Mouse (Mus musculus) bone marrow, adult 2 months (tissue): ENCODE data around the gene Olfr1357. TPM values are rescaled to one million over a fixed set of nuclear protein-coding genes. Genes with fewer than 3 reads are reported as not detected.

ENCODE experiments used
- H3K27ac ChIP-seq: fragments of 200-500 bp; 2 replicates; pipeline ENCODE4 v1.5.1; 2012; ENCODE audit warnings: low read depth, mild to moderate bottlenecking, control low read depth, inconsistent platforms, low read length; ENCODE audit not compliant: control insufficient read depth, poor library complexity, insufficient read depth
- H3K4me1 ChIP-seq: fragments of 200-500 bp; 2 replicates; pipeline ENCODE4 v1.6.1; 2011; ENCODE audit warnings: low read length; ENCODE audit not compliant: control insufficient read depth, insufficient read depth
- H3K4me3 ChIP-seq: fragments of 200-500 bp; replicated peaks from 2 replicates; pipeline ENCODE3; 2011; ENCODE audit warnings: mild to moderate bottlenecking, low read depth, low read length, control low read depth; ENCODE audit not compliant: control insufficient read depth
- CTCF ChIP-seq: fragments of 200-500 bp; IDR thresholded peaks from 2 replicates; pipeline ENCODE4 v1.5.1; 2011; ENCODE audit warnings: low read length, control low read depth; ENCODE audit not compliant: control insufficient read depth, insufficient read depth
- POLR2A ChIP-seq: fragments of 200-500 bp; IDR thresholded peaks from 2 replicates; pipeline ENCODE4 v1.6.1; 2011; ENCODE audit warnings: low read depth, mild to moderate bottlenecking, control low read depth, low read length, borderline replicate concordance; ENCODE audit not compliant: control insufficient read depth
- WGBS: fragments of 180-500 bp; shearing (Covaris S2); methylation state at CpG from one replicate; pipeline ENCODE4 v1.1.7; 2018; 5-methylcytosine and 5-hydroxymethylcytosine counted together
- polyA plus RNA-seq: library from polyadenylated mRNA; stranded (reverse); fragments of >200 nt; gene quantifications from 2 replicates; pipeline ENCODE4 v1.2.4, GENCODE M21; 2011; ENCODE audit warnings: low replicate concordance; ENCODE audit not compliant: missing spikeins, insufficient read depth, insufficient read length

Olfr1357 gene
- polyA plus RNA-seq, 1 experiment = not detected

DNA sequence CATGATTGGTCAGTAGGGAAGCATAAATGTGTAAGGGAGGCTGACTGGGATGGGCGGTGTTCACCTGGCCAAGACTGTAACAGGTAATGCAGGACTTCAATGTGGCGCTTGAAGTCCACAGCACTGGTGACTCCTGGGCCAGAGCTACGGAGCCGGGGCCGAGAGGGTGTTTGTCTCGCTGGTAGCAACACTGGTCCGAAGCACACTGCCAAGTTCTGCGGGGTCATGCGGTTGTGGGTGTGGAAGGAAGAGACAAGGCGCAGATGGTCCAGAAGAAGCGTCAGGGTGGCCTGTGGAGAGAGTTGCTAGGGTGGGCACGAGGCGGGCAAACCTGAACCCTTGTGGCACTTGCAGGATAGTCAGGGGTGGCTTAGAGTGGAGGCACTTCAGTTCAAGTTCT lies 31.8 kb downstream of the Olfr1357 start:
- Histone ChIP-seq H3K27ac (no peak overlapping the region), H3K4me1 (no peaks in the 10 kb centered on the region), H3K4me3 (no peak overlapping the region)
- 83% methylated on average over 13 of the region's 13 CpGs for WGBS
- no peak for TF ChIP-seq CTCF
- no peak for TF ChIP-seq POLR2A

DNA sequence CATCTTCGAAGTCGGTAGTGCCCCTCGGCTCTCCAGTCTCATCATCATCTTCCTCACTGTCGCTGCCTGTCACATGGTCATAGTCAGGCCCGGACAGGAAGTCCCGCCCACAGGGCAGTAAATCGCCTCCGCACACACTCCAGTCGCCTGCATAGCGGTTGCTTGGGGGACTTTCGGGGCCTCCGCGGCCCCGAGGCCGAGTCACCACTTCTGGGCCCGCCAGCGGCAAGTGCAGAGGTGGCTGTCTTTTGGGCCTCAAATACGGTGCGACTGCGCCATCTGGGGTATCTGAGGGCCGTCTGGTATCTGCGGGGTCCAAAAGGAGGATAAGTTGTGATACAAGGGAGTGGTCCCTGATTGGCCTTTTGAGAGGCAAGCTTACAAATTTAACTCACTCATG lies 32.3 kb downstream of the Olfr1357 start:
- 90% methylated on average over 22 of the region's 22 CpGs for WGBS
- no peak overlapping the region for H3K4me3 ChIP-seq
- H3K4me1 ChIP-seq = no peaks in the 10 kb centered on the region
- TF ChIP-seq CTCF (no peak), POLR2A (no peak)
- no peak overlapping the region for H3K27ac ChIP-seq

DNA sequence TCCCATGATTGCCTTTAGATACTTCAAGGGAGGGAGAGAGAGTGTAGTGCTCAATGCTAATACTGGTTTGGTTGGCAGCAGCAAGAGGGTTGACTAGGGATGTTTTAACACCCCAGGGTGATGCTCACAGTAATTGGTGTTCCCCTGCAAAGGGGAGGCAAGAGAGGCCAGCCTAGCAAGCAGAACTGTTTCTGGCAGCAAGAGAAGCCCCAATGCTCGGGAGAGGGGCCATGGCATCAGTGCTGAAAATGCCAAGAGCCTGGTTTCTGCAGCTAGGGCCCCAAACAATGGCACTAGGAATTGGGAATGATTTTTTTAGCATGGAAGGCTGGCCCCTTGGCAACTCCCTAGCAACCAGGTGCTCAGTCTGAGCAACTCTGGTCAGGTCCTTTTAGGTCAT lies 32.9 kb downstream of the Olfr1357 start:
- Histone ChIP-seq H3K4me3 (no peak overlapping the region), H3K4me1 (no peaks in the 10 kb centered on the region), H3K27ac (no peak overlapping the region)
- TF ChIP-seq POLR2A = no peak
- no peak for TF ChIP-seq CTCF
- 69% methylated on average over 1 of the region's 1 CpGs for WGBS

DNA sequence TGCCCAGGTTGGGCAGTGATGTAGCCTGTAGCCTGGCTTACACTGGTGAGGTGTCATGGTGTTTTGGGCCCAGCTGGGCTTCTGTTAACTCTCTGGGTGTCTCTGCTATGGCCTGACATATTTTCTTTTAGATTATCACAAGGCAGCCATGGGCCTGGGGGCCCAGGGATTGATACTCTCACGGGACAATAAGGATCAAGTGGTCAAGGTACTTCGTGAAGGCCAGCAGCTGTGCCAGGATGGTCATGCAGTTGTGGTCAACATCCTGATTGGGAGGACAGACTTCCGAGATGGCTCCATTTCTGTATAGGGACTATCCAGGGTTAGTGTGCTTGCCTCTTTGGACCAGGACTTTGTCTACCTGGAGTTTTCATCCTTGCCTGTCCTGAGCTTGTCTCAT lies 33.9 kb downstream of the Olfr1357 start:
- TF ChIP-seq POLR2A (no peak), CTCF (no peak)

DNA sequence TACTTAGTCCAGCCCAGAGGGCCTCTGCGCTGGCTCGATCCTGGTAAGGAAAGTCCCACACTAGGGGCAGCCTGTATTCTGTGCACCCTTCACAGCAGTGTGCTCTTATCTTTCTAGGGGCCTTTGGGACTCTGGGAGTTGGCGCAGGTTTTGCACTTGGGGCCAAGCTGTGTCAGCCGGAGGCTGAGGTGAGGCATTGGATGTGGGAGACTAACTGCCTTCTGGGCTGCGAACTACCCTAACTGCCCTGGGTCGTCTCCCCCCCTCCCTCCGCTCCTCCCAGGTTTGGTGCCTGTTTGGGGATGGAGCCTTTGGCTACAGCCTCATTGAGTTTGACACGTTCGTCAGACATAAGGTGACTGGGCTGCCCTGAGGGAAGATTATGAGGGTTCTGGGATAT lies 34.5 kb downstream of the Olfr1357 start:
- Histone ChIP-seq H3K4me1 (no peaks in the 10 kb centered on the region), H3K4me3 (no peak overlapping the region), H3K27ac (no peak overlapping the region)
- TF ChIP-seq CTCF (no peak), POLR2A (no peak)
- 76% methylated on average over 9 of the region's 9 CpGs for WGBS

More for the DNA sequence above, 33.9 kb downstream of the Olfr1357 start:
- H3K27ac ChIP-seq = no peak overlapping the region
- no peaks in the 10 kb centered on the region for H3K4me1 ChIP-seq
- 89% methylated on average over 3 of the region's 3 CpGs for WGBS
- no peak overlapping the region for H3K4me3 ChIP-seq

DNA sequence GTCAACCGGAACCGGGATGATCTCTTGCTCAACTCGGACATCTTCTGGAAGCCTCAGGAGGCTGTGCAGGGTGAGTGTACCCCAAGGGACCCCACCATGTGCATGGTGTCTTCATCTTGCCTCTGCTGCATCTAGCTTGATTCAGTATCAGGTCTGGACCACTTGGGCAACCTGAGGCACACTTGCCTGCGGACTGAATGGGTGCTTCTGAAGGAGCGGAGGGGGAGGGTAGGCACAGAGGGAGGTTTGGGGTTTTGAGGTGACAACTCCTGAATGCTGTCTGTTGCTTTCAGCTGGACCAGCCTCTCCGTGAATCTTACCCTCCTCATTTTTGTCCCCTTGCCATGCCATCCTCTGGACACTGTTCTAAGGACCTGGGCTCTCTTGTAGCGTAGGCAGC lies 36.8 kb downstream of the Olfr1357 start:
- Histone ChIP-seq H3K27ac (no peak overlapping the region), H3K4me3 (no peak overlapping the region), H3K4me1 (no peaks in the 10 kb centered on the region)
- TF ChIP-seq CTCF = no peak
- TF ChIP-seq POLR2A = no peak
- 92% methylated on average over 7 of the region's 7 CpGs for WGBS

DNA sequence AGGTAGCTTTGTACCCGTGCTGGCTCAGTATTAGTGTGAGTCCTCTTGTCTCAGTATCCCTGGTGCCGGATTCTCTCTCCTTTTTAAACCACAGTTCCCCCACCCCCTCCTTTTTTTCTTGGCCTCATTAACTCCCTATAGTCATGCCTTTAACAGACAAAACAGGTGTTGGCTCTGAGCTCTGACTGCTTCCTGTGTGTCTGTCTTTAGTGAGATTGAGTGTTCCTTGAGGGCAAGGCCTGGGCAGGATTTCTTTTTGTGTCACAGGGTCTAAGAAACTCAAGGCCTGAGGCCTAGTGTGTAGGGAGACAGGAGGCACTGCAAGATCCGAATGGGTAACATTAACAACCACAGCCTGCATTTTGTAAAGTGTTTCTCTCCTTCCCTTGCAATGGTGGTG lies 39.7 kb downstream of the Olfr1357 start:
- Histone ChIP-seq H3K4me3 (no peak overlapping the region), H3K4me1 (peaks cover 2% of the 10 kb centered on the region; the same call in 1 of the 2 replicates), H3K27ac (no peak overlapping the region)
- WGBS = 73% methylated on average over 3 of the region's 3 CpGs
- TF ChIP-seq CTCF = no peak
- TF ChIP-seq POLR2A = no peak

DNA sequence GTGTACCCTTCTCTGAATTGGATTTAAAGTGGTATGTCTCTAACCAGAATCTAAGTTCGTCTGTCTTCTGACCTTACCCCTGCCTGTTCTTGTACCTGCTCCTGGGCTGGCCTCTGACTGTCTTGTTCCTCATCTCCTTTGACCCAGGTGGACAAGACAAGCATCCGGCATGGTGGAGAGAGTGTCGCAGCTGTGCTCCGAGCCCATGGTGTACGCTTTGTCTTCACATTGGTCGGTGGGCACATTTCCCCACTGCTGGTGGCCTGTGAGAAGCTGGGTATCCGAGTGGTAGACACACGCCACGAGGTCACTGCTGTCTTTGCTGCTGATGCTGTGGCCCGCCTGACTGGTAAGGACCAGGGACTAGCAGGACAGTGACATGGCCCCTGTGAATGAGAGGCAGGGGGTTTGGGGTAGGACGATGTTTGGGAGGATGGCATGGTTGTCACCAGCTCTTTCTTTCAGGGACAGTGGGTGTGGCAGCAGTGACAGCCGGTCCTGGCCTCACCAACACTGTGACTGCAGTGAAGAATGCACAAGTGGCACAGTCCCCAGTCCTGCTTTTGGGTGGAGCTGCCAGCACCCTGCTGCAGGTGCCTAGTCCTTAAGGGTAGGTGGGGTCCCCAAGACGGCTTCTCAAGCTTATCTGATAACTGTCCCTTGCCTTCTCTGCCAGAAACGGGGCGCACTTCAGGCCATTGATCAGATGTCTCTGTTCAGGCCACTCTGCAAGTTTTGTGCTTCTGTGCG lies 41.3 kb downstream of the Olfr1357 start:
- Histone ChIP-seq H3K4me3 (no peak overlapping the region), H3K4me1 (peaks cover 2% of the 10 kb centered on the region; the same call in 1 of the 2 replicates), H3K27ac (no peak overlapping the region)
- no peak for TF ChIP-seq CTCF
- WGBS = 81% methylated on average over 16 of the region's 16 CpGs

DNA sequence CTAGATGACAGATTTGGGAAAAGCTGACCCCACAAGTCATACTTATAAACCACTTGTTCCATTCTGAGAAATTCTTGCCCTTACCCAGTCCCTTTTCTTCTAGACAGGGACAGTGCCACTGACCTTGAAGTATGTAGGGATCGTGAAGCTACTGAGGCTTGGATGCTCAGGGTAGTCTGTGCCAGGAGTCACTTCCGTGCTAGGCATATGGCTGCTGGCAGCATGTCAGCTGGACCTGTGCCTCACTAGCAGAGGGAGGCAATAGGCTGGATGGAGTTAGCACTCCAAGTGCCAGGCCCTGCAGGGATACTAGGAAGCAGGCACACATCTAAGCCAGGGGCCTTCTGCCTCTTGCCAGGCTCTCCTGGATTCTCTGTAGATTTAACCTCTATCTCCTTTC lies 42.2 kb downstream of the Olfr1357 start:
- WGBS = 56% methylated on average over 2 of the region's 2 CpGs
- Histone ChIP-seq H3K4me3 (peak overlapping the region; percentile 8), H3K27ac (no peak overlapping the region), H3K4me1 (peaks cover 2% of the 10 kb centered on the region; the same call in 1 of the 2 replicates)
- TF ChIP-seq CTCF (no peak), POLR2A (no peak)
